Mouse (Mus musculus) adipocyte (in vitro differentiated cells): ENCODE data around the gene Fbp2.

Source experiments
- DNase-seq: peaks from one replicate; pipeline ENCODE4 v3.0.0-alpha.2; 2016; ENCODE audit warnings: low spot score

Fbp2 gene

DNA sequence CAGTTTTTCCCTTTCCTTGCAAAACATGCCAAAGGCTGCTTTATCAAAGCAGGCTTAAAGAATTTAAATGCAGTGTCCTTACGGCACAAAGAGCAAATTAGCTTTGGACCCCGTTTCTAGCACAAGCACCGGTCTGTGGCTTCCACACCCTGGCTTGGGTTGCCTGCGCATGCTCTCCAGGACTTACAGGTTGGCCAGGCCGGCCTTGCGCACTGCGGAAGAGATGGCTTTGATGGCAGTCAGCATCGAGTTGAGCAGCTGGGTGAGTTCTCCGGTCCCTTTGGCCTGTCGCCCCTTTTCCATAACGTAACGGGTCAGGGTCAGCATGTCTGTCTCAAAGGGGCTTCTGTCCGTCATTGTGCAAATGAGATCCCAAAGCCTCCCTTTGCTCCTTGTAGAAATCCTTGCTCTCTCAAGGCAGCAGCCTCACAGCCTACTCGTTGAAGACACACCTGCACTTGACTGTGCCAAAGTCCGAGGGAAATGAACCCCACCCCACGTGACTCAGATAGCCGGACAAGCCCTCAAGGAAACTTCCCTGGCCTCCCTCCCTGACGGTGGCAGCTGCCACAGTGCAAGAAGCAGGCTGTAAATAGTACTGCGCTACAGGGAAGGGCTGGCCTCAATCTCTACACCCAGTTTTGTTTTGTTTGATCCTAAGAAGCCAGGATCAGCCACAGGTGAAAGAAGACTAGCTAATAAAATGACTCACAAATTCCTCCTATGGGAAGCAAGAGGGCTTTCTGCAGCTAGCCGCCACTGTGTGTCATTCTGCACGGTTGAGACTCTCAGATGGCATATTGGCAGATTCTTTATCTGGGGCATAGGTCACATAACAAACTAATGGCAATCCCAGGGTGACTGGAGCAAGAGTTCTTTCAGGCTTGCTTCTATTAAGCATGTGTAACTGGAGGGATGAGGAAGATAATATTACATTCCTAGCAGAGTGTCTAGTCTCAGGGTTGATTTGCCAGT lies at the start of gene Fbp2:
Gene Fbp2, minus strand, starts transcription at position 482 of the 975 bp plus-strand sequence.
- peak; percentile 46 for DNase-seq

DNA sequence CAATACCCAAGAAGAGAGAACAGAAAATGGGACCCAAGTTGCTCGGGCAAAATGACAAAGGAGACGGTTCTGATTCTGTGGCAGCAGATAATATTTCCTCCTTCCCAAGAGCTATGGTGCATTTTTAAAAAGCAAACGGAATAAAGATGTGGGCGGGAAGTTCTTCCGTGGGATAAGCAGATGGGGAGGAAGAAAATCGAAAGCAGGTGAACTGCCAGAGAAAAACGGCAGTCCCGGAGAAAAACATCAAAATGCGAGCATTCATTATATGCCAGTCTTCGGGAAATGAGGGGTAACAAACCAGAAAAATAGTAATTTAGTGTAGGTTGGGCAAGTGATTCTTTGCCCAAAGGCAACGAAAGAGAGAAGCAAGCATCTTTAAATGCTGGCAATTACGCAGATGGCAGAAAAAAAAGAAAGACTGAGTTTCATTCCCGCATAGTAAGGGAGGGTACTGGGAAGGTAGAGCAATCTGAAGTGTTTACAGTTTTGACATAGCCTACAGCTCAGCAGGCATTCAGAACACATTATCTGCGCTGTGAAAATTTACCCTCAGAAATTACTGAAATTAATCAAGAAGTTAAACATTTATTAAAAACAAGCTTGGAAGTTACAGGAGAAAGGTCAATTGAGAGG lies 49.4 kb upstream of the Fbp2 start:
- DNase-seq = no peak

DNA sequence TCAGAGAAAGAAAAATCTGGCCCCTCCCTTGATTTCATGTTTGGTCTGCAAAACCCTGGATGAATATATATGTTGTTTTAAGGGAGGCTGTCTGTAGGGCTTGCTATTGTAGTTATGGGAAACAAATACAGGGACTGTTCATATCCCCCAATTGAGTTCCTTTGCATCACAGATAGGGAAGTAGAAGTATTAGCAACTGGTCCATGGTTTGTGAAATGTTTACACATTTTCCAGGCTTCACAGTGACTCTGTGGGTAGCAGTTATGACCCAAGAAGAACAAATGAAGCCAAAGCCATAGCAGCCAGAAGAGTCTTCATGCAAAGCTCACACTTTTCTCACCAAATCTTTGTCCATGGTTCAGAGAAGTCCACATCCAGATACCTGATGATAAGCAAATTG lies 42.9 kb upstream of the Fbp2 start:
- no peak for DNase-seq

DNA sequence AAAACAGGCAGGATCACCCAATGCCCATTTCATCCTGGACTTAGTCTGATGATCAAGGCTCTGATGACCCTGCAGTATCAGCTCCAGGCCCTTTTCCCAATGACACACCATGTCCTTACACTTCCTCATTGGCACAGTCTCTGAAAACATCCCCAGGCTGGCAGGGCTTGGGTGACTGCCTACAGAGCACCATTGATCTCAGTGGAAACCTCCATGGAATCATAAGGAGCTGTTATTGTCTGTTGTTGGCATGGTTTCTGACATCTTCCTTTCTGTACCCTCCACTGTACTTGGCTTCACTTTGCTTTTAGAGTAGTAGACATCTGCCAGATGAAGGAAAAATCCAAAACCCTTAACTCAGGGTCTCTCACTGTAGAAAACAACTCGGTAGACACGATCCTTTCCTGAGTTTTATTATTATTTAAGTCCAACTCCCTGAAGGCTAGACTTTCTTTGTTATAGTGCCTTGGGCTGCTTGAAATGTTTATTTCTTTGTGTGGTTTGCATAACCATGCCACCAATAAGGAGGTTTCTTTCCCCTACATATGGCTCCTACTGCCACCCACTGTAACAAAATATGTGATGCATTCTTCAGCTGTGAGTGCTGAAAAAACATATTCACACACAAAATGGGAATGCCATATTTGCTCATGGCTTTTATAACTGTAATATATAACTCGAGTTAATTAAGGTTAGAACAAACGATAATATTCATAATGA lies 39.9 kb upstream of the Fbp2 start:
- DNase-seq = no peak

DNA sequence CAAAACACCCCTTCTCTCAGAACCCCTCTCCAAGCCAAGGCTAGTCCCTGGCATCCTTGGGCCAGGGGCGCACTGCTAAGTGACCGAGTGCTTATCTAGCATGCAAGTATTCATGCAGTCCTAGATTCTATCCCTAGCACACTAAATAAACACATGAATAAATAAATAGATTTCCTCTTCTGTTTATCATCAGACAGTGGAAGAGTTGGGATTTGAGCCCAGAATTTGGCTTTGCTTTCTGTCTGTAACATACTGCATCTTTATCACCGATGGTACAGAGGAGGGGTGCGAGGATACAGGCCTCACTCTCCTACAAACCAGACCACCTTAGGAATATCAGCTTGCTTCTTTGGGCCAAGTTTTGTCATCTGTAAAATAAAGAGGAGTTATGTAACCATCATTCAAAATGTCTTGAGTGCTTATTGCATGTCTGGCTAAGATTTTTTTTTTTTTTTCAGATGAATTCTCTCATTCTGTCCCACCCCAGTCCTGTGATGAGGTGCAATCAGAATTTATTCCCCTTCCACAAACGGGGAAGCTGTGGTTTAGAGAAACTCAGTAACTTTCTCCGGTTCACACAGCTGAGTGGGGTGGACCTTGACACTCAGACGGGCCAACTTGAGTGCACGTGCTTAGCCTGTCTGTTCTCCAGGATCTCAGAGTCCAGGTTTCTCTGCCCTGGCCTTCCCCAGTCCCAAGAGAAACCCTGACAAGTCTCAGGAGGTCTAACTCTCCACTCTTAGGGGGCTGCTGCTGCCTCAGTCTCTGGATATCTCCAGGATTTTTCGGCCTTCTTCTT lies 35.0 kb upstream of the Fbp2 start:
- no peak for DNase-seq

DNA sequence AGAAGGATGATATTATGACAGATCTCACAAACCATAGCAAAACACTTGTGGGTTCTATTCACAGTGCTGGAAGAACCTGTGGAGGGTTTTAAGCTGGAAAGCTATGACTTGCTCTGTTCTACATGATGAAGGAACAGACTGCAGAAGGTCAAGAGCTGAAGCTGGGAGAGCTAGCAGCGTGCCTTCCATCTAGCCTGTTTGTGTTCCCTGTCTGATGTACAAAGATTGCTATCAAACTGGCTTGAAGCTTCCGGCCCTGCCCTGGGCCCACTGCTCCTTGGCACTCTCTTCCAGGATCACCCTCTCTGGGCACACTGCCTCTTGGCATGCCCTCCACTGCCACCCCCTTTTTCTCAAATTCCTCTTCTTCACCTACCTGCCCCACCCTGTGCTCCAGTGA lies 31.1 kb upstream of the Fbp2 start:
- DNase-seq = no peak

DNA sequence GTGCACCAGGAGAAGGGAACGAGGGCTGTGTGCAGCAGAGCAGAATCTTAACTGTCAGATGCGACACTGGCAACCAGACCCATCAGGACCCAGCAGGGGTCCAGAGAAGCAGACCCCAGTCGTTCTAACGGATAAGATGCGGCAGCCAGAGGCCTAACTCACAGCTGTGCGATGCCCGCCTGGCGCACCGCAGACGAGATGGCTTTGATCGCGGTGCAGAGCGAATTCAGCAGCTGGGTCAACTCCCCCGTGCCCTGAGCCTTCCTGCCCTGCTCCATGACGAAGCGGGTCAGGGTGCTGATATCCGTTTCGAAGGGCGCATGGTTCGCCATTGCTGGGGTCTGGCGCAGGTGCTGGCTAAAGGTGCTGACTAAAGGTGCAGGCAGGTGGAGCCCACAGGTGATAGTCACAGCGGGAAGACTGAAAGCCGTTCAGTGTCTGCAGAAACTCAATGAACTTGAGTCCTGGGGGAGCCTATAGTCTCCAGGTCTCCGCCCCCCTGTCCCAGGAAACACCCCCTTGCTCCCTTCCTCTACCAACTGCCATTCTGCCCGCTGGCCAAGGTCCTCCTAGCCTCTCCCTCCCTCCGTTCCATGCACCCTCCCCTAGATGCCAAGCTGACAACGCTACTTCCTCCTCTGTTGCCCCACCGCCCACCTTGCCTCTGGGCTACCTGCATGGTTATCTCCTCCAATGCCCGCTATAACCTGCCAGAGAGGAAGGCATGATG lies 29.7 kb upstream of the Fbp2 start, which contains the start of gene Fbp1:
Gene Fbp1, minus strand, starts transcription at position 571 of the 730 bp plus-strand sequence.
- DNase-seq = no peak

DNA sequence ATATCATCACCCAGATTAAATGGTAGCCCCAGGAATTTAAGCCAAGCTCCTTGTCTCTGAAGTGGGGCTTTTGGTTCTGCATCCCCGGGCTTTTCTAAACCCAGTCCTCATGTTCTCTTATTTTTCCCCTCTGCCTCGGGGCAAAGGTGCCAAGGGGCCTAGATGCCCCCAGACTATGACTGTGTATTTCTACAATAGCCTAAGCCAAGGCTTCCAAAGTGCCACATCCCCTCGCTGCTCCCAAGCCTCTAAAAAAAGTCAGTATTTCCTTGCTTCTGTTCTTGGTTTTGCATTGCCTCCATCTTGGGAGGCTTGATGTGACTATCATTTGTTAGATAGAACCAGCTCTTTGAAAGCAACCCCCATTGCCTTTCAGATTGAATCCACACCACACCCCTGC lies 26.3 kb upstream of the Fbp2 start:
- DNase-seq = no peak

DNA sequence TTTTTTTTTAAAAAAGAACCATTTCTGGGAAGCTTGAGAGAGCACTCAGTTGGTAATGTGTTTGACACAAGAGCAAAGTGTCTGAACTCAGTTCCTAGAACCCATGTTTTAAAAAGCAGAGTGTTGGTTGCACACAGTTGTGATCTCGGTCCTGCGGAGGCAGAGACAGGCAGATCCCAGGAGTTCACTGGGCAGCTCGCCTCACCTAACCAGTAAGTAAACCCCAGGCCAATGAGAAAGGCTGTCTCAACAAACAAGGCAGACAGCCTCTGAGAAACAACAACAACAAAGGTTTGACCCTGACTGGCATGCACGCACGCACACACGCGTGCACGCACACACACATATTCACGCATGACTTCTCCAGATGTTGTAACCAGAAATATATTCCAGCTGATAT lies 25.7 kb upstream of the Fbp2 start:
- DNase-seq = no peak

DNA sequence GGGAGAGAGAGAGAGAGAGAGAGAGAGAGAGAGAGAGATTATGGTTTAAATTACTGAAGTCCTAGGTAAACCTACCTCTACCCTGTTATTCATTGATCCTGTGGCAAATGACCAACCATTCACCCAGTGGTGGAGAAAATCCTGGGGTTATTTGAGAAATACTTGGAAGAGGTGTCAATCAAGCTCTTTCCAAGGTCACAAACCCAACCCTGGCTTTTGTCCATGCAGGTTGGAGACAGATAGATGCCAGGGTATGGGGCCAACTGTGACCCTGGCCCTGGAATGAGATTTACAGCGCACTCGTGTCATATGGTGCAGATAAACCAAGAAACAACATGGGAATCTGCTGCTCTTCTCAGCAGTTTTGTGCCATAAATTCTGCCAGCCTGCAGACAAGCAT lies 25.2 kb upstream of the Fbp2 start:
- no peak for DNase-seq

DNA sequence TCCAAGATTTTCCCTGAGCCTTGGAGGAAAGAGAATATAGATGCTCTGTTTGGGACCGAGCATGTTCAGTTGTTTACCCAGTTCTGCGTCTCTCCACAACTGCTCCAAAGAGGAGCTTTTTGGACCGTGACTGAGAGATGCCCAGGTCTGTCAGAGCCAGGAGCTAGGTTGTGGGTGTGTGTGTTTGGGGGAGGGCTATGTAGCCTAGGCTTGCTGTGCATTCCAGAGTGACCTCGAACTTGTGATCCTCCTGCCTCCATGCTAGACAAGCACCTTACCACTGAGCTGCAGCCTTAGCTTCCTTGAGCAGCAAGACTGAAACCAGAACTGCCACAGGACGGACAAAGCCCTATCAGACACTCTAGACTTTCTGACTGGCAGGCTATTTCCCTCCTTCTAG lies 24.6 kb upstream of the Fbp2 start:
- DNase-seq = no peak

DNA sequence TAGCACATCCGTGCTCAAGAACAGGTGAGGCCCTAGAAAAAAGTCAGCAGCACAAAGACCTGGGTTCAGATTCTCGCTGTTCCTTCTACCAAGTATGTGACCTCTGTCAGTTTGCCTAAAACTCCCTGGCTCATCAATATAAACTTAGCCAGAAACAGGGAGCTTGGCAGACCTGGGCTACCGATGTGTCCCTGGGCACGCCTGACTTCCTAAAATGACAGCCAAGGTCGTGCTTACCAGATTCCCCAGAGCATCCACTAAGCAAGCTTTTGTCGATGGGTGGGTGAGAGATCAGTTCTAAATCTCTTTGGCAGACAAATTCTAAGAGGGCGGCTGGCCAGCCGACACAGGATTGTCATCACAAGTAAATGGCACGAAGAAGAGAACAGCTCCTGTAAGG lies 23.1 kb upstream of the Fbp2 start:
- no peak for DNase-seq

DNA sequence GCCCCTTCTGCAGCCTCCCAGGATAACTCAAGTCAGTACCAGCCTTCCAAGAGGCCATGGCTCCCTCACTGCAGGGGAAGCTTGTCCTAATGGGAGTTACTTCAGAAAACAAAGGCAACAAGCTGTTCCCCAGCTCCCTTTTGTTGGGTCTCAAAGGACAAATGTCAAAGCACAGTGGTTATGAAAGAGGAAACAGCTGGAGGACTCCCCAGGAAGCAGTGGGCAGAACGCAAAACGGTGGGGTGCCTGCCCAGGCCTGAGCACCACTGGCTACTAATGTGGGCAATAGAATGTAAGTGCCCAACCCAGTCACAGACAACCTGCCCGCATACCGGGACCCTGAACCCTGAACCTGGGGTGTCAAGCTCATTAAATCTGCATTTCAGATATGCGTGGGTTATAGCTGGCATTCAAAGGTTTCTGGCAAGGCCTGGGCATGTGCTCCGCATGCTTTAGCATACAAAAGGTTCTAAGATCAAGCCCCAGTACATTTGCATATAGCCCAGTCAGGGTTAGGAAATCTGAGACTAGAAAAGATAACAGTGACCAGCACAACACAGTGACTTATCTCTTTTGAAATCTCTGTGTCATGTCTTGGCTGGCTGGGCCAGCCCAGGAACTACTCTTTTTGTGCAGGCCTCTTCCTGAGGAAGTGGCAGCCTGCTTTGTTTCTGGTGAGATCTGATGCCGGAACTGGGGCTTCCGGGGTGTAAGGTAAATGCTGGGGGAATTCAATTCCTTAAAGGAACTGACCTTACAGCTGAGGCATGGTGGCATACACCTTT lies 21.8 kb upstream of the Fbp2 start:
- no peak for DNase-seq

DNA sequence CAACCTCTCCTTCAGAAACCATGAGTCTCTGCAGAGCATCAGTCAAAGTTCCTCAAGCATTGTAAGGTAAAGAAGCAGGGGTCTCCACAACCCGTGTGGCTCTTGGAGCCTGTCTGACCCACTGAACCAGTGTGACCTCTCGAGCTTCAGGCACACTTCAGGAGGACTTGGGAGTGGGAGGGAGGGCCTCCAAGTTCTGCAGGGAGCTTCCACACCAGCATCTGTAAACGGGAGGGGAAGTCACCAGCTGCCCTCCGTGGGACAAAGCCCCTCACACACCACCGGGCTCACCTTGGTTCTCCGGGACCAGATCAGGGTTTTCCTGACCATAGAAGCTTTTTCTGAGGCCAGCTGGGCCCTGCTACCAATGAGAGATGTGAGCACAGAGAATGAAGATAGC lies 21.2 kb upstream of the Fbp2 start:
- DNase-seq = no peak

DNA sequence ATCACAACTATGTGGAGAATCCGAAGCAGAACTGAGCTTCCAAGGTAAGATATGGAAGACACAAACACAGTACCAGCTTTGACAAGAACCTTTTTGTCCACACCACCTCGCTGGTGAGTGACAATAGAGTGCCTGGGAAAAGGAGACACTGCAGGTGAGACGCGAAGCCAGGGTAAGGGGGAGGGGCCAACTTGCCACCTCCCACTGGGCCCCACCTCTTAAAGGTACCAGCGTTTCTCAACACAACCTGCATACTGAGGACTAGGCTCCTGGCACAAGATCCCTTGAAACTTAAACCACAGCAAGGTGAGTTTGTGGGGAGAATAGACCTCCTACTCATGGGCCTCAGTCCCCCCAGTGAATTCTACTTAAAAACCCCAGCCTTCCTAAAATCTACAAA lies 19.0 kb upstream of the Fbp2 start:
- DNase-seq = no peak

DNA sequence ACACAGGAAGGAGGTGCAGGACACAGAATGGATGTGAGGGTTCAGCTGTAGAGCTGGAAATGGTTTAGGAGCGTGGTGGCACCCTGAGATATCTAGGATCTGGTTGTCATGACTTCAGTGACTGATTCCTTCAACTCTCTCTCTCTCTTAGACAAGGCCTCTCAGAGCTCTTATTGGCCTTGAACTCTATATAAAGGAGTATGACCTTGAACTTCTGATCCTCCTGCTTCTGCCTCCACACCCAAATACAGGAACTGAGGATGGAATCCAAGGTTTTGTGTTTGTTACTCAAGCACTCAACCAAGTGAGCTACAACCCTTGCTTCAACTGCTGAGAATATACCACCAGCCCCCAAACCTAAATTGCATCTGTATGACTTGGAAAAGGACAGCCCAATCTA lies 17.9 kb upstream of the Fbp2 start:
- no peak for DNase-seq

DNA sequence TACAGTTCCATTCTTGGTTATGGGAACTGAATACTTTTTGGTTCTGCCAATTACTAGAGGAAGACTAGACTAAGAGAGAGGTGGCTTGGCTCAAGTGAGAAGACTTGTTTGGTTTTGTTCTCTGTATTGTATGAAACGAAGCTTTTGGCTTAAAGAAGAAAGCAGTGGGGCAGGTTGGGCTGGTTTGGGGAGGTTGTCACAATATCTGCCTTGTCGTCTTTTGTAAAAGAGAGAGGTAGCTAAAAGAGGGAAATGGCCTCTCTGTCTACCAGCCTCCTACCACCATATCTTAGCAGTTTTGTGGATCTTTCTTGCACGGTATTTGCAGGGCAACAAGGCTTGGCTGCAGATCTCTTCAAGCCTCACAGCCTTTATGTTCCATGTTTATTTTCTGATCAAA lies 14.0 kb upstream of the Fbp2 start:
- no peak for DNase-seq

DNA sequence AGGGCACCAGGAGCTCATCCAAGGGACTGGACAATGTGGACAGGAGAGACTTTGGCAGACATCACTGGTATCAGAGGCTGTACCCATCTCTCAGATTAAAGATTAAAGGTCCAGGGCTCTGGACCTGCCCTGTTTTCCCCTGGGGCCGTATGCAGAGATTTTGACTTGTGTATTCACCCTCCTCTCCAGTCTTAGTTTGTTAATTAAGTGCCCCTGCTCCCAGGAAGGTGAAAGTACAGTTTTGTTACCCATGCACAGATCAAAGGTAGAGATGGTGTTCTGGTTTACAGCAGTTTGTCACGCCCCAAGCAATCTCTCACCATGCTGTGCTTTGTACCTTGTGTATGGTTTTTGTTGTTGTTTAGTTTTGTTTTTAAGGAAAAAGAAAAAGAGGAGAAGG lies 12.4 kb upstream of the Fbp2 start:
- no peak for DNase-seq

DNA sequence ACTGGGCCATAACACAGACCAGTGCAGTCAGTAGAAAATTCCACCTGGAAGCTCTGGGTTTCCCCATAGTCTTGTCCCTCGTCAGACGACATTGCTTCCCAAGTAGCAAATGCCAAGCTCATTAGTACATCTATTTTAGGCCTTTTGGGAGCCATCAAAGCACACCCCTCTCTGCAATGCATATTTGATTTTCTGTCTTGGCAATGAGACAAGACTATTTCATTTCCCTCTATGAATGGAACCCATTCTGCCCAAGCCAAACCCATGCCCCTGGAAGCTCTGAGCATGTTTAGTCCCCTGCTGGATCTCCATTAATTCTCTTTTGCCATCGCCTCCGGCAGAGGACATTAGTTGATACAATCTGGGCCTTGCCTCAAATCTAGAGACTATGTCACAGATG lies 8.6 kb upstream of the Fbp2 start:
- DNase-seq = no peak

DNA sequence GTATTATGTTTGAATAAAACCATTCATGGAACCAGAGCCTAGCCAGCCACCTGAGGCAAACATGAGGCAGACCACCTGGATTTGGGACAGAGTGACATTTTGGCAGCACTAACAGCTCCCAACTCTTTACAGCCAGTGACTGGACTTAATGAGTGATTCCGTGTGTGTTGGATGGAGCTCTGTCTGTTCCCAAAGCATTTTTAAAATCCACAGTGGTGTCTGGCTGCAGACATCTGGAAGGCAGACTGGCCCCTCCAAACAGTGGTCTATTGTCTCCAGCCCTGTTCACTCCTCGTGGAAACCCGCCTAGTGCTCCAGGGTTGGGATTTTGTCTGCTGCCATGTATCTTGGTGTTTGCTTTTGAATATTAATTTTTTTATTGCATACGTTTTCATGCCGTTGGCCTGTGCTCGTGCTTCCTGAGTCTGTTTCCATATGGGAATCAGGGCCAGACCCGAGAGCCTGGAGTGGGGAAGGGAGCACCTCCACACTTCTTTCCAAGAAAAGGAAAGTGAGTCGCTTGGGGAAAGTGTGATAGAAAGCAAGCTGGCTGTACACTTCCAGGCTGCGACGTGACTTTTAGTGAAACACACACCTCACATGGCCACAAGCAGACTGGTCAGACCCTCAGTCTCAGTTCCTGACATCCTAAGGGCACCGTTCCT lies 7.6 kb upstream of the Fbp2 start:
- no peak for DNase-seq
